Mouse (Mus musculus): ENCODE measurements at regions not wholly inside any gene's neighbourhood (a gene's known extent, or its start where the extent isn't known, plus 50 kb on each side); places are given as distances from the start of the nearest gene placed in this dataset.
"Not testable (repeated sequence)": the region's sequence is repeated elsewhere in the genome, so short reads cannot be mapped to it uniquely, and the experiment has no call there.

GRCm38 (mm10) chr1:189127367-189127766 is 119.7 kb upstream of the Kctd3 start:
- Histone ChIP-seq H3K27ac (ENCODE audit: insufficient read depth, low read depth, low read length, poor library complexity, severe bottlenecking) (no peak overlapping the region), H3K4me3 (ENCODE audit: insufficient read depth in 1 of 2, low read depth in 1 of 2, low read length in 2 of 2, poor library complexity in 1 of 2, severe bottlenecking in 1 of 2) (no peak overlapping the region)
- no peak for DNase-seq (ENCODE audit: low read depth, low spot score)

DNA sequence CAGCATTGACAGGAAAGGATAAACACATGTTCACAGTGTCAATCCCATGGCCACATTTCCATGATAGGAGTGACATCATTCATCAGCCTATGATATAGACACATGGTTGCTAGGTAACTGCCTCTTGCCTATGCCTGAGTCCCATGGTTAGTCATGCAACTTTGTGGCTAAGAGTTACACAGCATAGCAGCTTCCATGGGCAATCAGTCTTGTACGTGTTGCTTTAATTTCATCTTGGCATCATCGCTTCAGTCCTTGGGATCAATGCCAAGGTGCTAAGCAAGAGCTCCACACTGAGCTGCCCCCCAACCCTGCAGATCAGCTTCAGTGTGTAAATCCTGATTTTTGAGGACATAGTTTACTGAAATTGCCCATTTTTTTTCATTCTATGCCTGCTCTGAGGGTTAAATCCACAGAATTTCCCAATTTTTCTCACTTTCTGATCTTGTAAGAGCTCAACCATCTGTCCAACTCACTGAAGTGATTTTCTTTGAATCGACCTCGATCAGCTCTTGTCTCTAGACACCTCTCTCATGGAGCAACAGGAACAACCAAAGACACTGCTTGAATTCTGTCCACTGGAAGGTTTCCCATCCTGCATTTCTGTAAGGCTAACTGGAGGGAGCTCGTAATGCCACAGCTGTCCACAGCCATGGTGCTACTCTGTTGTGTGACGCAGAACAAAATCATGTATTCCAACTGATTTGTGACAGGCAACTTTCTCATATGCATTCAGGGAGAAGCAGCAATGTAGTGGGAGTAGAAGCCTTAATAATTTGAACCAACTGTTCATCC is 112.5 kb upstream of the Kctd3 start:
- Histone ChIP-seq H3K9ac (ENCODE audit: insufficient read depth, low read depth, low read length, poor library complexity, severe bottlenecking) (no peak overlapping the region), H3K36me3 (ENCODE audit: control insufficient read depth, insufficient read depth, low read length, poor library complexity, severe bottlenecking) (no peaks in the 10 kb centered on the region), H3K27ac (ENCODE audit: insufficient read depth, low read depth, low read length, poor library complexity, severe bottlenecking) (no peak overlapping the region), H3K9me3 (ENCODE audit: control insufficient read depth, insufficient read depth, low read depth, low read length) (no peaks in the 10 kb centered on the region), H3K4me1 (ENCODE audit: control insufficient read depth in 2 of 2, insufficient read depth in 2 of 2, low read length in 2 of 2, poor library complexity in 1 of 2) (no peaks in the 10 kb centered on the region), H3K4me3 (ENCODE audit: insufficient read depth in 1 of 2, low read depth in 1 of 2, low read length in 2 of 2, poor library complexity in 1 of 2, severe bottlenecking in 1 of 2) (no peak overlapping the region)
- in situ Hi-C loops (cut with MboI; ENCODE audit: low sequenced_read_pairs in 2 of 2, unreplicated experiment in 2 of 2) = no loop called here
- DNase-seq (ENCODE audit: low read depth, low spot score) = no peak
- no peak for TF ChIP-seq ZC3H11A (IDR thresholded peaks at IDR 0.05; ENCODE audit: borderline replicate concordance, low read depth, low read length)
- TF ChIP-seq HCFC1 (IDR thresholded peaks at IDR 0.05; ENCODE audit: borderline replicate concordance, insufficient read depth, low read length) = no peak
- TF ChIP-seq CHD2 (IDR thresholded peaks at IDR 0.05; ENCODE audit: low read depth, low read length) = no peak

More at GRCm38 (mm10) chr1:189127367-189127766, 119.7 kb upstream of the Kctd3 start:
- TF ChIP-seq ZNF384 (IDR thresholded peaks at IDR 0.05; ENCODE audit: low read depth, low read length) = no peak
- TF ChIP-seq ZC3H11A (IDR thresholded peaks at IDR 0.05; ENCODE audit: borderline replicate concordance, low read depth, low read length) = no peak
- TF ChIP-seq MAFK (IDR thresholded peaks at IDR 0.05; ENCODE audit: insufficient read depth, low read depth, low read length) = no peak
- TF ChIP-seq HCFC1 (IDR thresholded peaks at IDR 0.05; ENCODE audit: borderline replicate concordance, insufficient read depth, low read length) = no peak
- no peak for TF ChIP-seq CHD2 (IDR thresholded peaks at IDR 0.05; ENCODE audit: low read depth, low read length)
- Histone ChIP-seq H3K36me3 (ENCODE audit: control insufficient read depth, insufficient read depth, low read length, poor library complexity, severe bottlenecking) (no peaks in the 10 kb centered on the region), H3K4me1 (ENCODE audit: control insufficient read depth in 2 of 2, insufficient read depth in 2 of 2, low read length in 2 of 2, poor library complexity in 1 of 2) (no peaks in the 10 kb centered on the region), H3K9me3 (ENCODE audit: control insufficient read depth, insufficient read depth, low read depth, low read length) (no peaks in the 10 kb centered on the region), H3K9ac (ENCODE audit: insufficient read depth, low read depth, low read length, poor library complexity, severe bottlenecking) (no peak overlapping the region)
- in situ Hi-C loops (cut with MboI; ENCODE audit: low sequenced_read_pairs in 2 of 2, unreplicated experiment in 2 of 2) = no loop called here

- H3K27ac ChIP-seq (ENCODE audit: insufficient read depth, low read depth, low read length, poor library complexity, severe bottlenecking); DNase-seq (ENCODE audit: low read depth, low spot score); H3K4me1 ChIP-seq (ENCODE audit: control insufficient read depth in 2 of 2, insufficient read depth in 2 of 2, low read length in 2 of 2, poor library complexity in 1 of 2); H3K9ac ChIP-seq (ENCODE audit: insufficient read depth, low read depth, low read length, poor library complexity, severe bottlenecking); H3K36me3 ChIP-seq (ENCODE audit: control insufficient read depth, insufficient read depth, low read length, poor library complexity, severe bottlenecking); H3K9me3 ChIP-seq (ENCODE audit: control insufficient read depth, insufficient read depth, low read depth, low read length); H3K4me3 ChIP-seq (ENCODE audit: insufficient read depth in 1 of 2, low read depth in 1 of 2, low read length in 2 of 2, poor library complexity in 1 of 2, severe bottlenecking in 1 of 2); in situ Hi-C loops (cut with MboI; ENCODE audit: low sequenced_read_pairs in 2 of 2, unreplicated experiment in 2 of 2): not testable (repeated sequence)
Observed at GRCm38 (mm10) chr1:189119005-189119404, 111.4 kb upstream of the Kctd3 start.

- DNase-seq (ENCODE audit: low read depth, low spot score) = no peak
- no peak overlapping the region for H3K4me3 ChIP-seq (ENCODE audit: insufficient read depth in 1 of 2, low read depth in 1 of 2, low read length in 2 of 2, poor library complexity in 1 of 2, severe bottlenecking in 1 of 2)
- H3K4me1 ChIP-seq (ENCODE audit: control insufficient read depth in 2 of 2, insufficient read depth in 2 of 2, low read length in 2 of 2, poor library complexity in 1 of 2) = no peaks in the 10 kb centered on the region
- H3K27ac ChIP-seq (ENCODE audit: insufficient read depth, low read depth, low read length, poor library complexity, severe bottlenecking) = no peak overlapping the region
- no peak for TF ChIP-seq ZC3H11A (IDR thresholded peaks at IDR 0.05; ENCODE audit: borderline replicate concordance, low read depth, low read length)
- no peak overlapping the region for H3K9ac ChIP-seq (ENCODE audit: insufficient read depth, low read depth, low read length, poor library complexity, severe bottlenecking)
- no peaks in the 10 kb centered on the region for H3K36me3 ChIP-seq (ENCODE audit: control insufficient read depth, insufficient read depth, low read length, poor library complexity, severe bottlenecking)
- in situ Hi-C loops (cut with MboI; ENCODE audit: low sequenced_read_pairs in 2 of 2, unreplicated experiment in 2 of 2) = no loop called here
- H3K9me3 ChIP-seq (ENCODE audit: control insufficient read depth, insufficient read depth, low read depth, low read length) = no peaks in the 10 kb centered on the region
Observed at GRCm38 (mm10) chr1:189118582-189118981, 110.9 kb upstream of the Kctd3 start.

GRCm38 (mm10) chr1:189115914-189116313 is 108.3 kb upstream of the Kctd3 start:
- Histone ChIP-seq H3K4me1 (ENCODE audit: control insufficient read depth in 2 of 2, insufficient read depth in 2 of 2, low read length in 2 of 2, poor library complexity in 1 of 2) (no peaks in the 10 kb centered on the region), H3K9me3 (ENCODE audit: control insufficient read depth, insufficient read depth, low read depth, low read length) (no peaks in the 10 kb centered on the region), H3K4me3 (ENCODE audit: insufficient read depth in 1 of 2, low read depth in 1 of 2, low read length in 2 of 2, poor library complexity in 1 of 2, severe bottlenecking in 1 of 2) (no peak overlapping the region), H3K36me3 (ENCODE audit: control insufficient read depth, insufficient read depth, low read length, poor library complexity, severe bottlenecking) (no peaks in the 10 kb centered on the region), H3K27ac (ENCODE audit: insufficient read depth, low read depth, low read length, poor library complexity, severe bottlenecking) (no peak overlapping the region), H3K9ac (ENCODE audit: insufficient read depth, low read depth, low read length, poor library complexity, severe bottlenecking) (no peak overlapping the region)
- in situ Hi-C loops (cut with MboI; ENCODE audit: low sequenced_read_pairs in 2 of 2, unreplicated experiment in 2 of 2) = no loop called here
- TF ChIP-seq HCFC1 (IDR thresholded peaks at IDR 0.05; ENCODE audit: borderline replicate concordance, insufficient read depth, low read length) (no peak), CHD2 (IDR thresholded peaks at IDR 0.05; ENCODE audit: low read depth, low read length) (no peak), MAFK (IDR thresholded peaks at IDR 0.05; ENCODE audit: insufficient read depth, low read depth, low read length) (no peak), ZC3H11A (IDR thresholded peaks at IDR 0.05; ENCODE audit: borderline replicate concordance, low read depth, low read length) (no peak), ZNF384 (IDR thresholded peaks at IDR 0.05; ENCODE audit: low read depth, low read length) (no peak)
- no peak for DNase-seq (ENCODE audit: low read depth, low spot score)

All from ES-E14 (cell line).